Mouse (Mus musculus) frontal cortex, postnatal 10 days (tissue): ENCODE measurements around the gene Msl1.

Experiments
- DNase-seq, 2 experiments: peaks; one replicate each; pipeline ENCODE4 v3.0.0; 2022; ENCODE audit warnings: low spot score in 2 of 2, mixed read lengths in 1 of 2

Msl1 gene

DNA sequence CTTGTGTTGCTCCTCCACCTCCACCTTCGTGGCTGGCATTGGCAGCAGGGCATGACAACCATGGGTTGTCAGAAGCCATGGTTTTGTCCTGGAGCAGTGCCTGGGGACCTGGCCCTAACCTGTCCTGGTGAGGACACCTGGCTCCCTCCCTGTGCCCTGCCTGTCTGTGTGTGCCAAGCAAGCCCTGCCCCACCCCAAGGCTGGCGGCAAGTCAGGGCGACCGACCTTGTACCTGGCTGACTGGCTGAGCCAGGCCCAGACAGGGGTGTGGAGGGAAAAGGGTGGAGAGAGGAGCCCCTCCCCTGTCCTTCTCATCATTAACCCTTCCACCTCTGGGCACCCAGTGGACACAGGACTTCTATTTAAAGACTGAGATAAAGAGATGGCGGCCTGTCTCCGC lies 44.1 kb downstream of the Msl1 start:
- DNase-seq: no peak

DNA sequence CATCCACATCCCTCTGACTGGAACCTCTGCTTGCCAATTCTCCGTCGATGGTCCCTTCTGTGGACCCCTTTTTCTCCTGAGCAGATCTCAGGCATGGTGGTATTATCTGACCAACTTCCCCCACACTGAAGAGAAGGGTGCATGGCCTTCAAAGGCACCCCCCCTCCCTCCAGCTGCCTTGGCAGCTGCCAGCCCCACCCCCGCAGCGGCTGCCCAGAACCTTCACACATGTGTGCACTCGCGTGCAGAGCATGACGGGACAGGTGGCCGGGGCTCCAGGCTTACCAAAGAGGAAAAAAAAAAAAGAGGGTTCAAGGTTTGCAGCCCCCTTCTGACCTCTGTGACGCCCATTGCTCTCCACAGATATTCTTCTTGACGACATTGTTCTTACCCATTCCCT lies 44.6 kb downstream of the Msl1 start:
- no peak for DNase-seq

DNA sequence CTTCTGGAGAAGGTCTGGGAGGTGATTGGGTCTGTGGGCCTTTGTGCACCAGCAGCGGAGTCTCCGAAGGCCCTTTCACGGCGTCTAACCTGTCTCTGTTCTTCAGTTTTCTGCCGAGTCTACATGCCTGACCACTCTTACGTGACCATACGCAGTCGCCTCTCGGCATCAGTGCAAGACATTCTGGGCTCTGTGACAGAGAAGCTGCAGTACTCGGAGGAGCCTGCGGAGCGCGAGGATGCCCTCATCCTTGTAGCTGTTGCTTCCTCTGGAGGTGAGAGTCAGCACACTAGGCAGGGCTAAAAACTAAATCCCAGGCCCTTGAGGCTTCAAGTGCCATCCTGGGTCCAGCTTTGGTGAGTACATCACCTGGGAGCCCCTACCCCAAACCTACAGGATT lies 50.7 kb downstream of the Msl1 start:
- DNase-seq: no peak

DNA sequence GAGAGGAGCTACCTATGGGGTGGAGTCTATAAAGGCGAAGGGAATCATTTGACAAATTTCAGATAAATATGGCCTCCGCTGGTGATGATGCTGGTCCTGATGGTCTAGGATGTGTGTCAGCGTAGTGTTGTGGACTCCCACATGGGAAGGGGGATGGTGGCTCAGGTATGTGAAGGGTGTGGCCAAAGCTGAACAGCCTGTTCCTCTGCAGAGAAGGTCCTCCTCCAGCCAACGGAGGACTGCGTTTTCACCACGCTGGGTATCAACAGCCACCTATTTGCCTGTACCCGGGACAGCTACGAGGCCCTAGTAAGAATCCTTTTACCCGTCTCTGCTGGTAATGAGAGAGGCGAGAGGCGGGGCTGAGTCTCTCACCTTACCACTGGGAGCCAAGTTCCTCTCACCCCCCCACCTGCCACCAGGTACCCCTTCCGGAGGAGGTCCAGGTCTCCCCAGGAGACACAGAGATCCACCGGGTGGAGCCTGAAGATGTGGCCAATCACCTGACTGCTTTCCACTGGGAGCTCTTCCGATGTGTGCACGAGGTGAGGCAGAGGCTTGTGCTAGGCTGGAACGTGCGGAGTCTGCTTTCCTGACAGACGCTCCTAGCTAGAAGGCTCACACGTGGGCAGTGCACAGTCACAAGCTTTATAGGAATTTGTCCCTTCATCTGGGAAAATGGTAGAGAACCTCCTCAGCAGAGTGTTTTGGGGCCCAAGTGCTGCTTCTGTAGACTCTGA lies 51.7 kb downstream of the Msl1 start:
- no peak for DNase-seq

DNA sequence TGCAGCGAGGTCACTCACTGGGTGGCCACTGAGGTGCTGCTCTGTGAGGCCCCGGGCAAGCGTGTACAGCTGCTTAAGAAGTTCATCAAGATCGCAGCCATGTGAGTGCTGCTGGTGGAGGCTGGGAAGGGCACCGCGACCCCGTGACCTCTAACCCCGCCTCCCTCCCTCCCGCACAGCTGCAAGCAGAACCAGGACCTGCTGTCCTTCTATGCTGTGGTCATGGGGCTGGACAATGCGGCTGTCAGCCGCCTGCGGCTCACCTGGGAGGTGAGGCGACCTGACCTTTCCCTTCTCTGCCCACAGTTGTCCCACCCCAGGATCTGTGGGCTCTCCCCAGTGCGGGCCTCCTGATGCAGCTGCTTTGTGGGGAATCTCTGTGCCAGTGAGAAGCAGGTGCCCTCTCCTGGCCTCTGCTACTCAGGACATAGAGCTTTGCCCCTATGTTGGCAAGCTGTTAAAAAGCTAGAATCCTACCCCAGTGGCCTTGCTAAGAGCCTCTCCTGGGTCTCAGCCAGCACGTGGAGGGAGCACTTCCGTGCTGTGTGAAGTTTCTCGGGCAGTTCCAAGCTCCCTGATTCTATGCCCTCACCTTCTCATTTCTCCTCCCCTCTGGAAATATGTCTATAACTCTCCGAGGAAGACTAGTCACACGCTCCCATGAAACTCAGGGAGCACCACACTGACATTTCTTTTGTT lies 54.0 kb downstream of the Msl1 start:
- no peak for DNase-seq

DNA sequence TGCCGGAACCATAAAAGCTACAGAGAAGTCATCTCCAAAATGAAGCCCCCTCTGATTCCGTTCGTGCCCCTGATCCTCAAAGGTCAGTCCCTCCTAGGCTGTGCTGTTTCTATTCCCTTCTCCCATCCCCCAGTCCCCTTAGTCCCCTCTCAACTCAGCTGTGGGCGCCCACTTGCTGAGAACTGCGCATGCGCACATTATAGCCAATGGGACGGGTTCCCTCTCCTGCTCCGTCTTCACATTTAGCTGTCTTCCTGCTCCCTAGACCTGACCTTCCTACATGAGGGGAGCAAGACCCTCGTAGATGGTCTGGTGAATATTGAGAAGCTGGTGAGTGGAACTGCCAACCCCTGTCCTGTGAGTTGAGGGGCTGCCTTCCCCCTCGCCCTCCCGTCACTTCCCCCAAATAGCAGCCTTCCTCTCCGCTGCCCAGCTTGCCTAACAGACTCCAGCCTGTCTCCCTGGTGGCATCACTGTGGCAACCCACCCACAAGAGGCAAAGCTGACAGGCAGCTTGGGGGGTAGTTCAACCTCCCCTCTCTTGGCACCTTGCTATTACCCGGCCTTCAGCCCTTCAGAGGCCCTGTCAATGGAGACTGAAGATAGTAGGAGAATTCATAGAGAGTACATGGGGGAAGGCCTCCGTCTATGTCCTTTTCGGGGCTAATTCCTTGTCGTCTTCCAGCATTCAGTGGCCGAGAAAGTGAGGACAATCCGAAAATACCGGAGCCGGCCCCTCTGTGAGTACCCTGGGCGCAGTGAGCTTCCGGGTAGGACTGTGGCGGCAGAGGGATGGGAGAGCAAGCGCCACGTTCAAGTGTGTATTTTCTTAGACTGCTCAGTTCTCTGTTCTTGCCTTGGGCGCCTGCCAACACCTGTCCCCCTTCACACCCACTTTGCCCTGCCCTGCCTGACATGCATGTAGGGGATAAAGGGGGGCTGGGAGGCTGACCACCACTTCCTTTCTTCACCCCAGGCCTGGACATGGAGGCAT lies 55.1 kb downstream of the Msl1 start:
- DNase-seq: no peak

DNA sequence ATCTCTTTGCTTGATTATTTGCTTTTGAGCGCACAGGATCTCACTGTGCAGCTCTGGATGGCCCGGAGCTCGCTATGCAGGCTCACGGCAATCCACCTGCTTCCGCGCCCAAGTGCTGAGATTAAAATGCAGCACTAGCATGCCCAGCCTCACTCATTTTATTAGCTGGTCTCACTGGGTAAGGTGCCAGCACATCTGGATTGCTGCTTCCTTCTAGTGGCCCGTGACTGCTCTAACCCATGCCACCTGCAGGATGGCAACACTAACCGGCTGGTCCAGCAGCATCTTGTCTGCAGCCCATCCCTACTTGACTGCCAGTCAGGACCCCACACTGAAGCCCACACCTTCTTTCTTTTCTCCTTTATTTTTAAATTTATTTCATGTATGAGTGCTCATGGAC lies 58.8 kb downstream of the Msl1 start:
- DNase-seq: no peak

DNA sequence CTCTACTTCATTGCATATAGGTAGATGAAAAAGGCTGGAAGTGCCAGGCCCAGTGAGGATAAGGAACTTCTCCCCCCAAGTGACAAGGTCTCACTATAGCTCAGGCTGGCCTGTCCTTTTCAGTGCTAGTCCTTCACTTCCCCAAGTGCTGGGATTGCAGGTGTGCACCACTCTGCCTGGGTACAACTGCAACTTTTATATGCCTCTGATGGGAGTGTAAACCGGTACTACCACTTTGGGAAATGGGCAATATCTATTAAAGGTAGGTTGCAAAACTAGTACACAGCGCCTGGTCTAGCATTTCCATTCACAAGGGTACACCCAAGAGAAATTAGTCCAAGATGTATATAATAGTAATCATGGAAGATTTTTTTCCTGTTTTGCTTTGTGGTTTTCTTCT lies 59.3 kb downstream of the Msl1 start:
- DNase-seq: no peak
